Mouse (Mus musculus): ENCODE measurements around the gene Spef1.
A peak's percentile ranks its signal among the peaks of the same experiment; 100 is the strongest.

Spef1 gene

DNA sequence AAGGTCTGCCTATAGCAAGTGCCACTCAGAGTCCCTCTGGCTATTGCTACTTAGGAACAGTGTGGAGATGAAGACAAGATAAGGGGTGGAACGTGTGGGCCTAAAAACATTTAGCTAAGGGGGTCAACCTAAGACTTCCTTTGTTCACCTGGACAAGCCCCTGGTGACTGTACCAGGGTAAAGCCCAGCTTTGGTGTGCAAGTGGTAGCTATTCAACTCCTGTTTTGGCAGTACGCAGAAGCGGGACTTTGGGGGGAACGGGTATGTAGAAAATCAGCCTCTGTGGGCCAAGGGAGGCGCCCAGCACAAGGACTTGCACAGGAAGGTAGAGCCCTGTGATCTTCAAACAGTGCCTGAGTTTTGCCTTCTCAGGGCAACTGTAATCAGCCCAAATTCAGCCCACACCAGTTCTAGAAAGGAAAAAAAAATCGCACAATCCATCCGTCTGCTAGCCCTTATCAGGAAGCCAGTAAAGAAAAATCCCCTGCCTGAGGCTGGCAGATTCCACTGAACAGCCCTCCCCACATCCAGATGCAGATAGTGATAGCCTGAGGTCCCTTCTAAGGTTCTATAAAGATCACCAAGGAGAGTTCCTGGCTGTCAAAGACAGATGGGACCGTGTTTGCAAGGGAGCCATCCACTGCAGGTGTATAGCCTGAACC, 18.6 kb upstream of the Spef1 start:
- no peak for DNase-seq

GRCm38 (mm10) chr2:131204410-131204981, 17.4 kb upstream of the Spef1 start:
- peak; percentile 28 for DNase-seq

DNA sequence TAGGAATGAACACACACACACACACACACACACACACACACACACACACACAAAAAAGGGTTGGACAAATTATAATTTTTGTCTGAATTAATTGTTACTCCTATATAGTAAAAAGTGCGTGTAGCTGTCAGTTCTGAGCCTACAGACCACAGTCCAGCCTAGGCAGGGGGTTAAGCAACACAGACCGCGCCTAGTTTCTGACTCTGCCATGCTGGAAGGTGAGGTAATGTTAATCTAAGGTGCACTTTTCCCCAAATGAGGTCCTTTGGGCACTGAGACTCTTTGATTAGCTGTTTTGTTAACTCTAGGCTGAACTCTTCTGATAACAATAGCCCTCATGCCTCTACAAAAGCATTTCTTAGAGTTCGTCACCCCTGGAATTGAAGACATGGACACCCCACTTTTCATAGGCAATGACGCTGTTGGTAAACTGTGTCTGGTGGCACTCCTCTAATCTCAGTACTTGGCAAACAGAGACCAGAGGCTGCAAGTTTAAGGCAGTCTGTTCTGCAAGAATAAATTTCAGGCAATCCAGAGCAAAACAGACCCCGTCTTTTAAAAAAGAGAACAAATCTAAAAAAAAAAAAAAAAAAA, 16.8 kb upstream of the Spef1 start:
- DNase-seq: no peak

DNA sequence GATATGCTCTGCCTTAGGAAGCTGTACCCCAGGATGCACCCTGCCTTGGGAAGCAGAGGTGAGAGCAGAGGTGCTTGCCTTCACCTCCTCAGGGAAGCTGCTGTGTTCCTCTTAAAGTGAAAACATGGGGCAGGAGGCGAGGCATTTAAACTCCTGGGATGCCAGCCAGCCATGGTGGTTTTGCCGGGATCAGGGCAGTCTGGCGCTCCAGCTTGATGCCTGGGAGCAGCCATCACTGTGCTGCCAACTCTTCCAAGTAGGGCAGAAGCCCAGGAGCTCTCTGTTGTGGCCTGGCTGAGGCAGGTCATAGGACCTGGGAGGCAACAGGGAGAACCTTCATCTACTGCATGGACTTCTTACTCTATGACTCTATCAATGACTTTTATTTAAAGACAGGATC, 14.2 kb upstream of the Spef1 start:
- no peak for DNase-seq

GRCm38 (mm10) chr2:131200710-131201109, 13.6 kb upstream of the Spef1 start:
- no peak for DNase-seq

GRCm38 (mm10) chr2:131196606-131197316, 9.7 kb upstream of the Spef1 start:
- no peak for DNase-seq

GRCm38 (mm10) chr2:131191005-131191390, 3.9 kb upstream of the Spef1 start:
- DNase-seq: no peak

DNA sequence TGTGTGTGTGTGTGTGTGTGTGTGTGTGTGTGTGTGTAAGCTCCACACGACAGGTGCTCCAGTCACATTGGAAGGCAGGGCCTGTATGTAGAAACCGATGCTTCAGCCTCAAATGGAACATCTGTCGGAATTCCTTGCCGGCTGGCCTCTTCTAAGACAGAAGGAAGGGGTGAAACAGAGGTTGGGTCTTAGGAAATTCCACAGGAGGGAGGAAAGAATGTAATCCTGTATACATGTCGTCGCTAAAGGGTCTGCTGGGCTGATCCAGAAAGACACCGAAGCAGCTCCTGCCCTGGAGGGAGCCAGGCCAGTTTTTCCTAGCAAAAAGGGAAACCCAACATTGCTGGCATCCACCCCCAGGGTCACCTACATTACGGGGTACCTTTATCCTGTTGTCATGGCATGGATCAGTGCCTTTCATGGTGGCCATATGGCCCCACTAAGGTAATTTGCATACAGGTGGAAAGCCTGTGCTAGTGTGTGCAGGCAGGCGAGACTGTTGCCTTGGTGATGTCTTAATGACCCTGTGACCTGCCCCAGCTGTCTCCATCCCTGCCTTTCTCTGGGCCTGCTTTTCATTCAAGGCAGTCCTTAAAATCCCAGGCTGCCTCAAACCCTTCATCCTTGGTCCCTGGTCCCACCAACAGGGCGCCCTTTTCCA, 3.4 kb upstream of the Spef1 start:
- DNase-seq: no peak

DNA sequence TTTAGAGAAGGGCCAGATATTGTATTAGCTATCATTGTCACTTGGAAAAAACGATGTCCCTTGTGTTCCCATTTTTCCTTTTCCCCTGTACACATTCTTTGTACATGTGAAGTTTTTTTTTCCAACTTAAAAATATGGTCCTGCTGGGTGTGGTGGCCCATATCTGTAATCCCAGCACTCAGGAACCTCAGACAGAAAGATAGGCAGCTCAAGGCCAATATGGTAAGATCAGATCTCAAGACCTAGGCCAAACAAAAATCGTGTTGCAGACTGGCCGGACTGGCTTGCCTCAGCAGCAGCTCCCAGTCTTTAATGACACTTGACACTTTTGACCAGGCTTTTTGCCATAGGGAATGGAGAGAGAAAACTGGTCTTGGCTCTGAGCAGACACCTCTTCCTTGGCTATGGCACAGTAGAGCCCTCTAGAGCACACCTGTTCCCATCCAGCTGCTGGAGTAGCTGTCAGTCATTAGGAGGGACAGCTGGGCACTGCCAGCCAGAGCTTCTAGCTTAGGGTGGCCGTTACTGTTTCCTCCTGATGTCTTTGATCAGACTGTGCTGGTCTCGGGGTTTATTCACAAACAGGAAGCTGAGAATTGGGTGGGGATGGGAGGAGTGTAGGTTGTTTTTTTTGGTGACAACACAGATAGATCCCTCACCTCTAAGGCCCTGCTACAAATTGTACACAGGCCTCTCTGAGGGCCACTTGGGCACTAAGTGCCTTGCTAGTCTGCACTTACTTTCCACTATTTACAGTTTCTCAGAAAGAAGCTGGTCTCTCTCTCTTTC, 2.6 kb upstream of the Spef1 start:
- no peak for DNase-seq

DNA sequence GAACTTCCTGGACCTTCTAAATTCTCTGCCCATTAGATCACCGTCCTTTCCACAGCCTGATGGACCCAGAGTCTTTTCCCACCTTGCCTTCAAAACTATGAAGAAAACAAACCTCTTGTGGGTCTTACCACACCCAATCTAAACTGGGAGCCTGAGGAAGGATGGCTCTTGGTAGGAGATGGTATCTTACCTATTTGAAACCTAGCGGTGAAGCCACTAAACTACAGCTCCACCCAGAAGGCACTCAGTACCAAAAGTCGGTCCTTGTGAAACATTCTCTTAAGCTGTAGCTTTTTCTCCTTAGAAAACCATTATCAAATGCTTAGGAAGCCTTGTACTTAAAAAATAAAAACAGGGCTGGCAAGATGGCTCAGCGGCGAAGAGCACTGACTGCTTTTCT, 1.2 kb upstream of the Spef1 start:
- no peak for DNase-seq

- peak; percentile 19 for DNase-seq
These were observed 480 bp upstream of the Spef1 start for GRCm38 (mm10) chr2:131187602-131187922.

- DNase-seq: peak; percentile 42
These were observed 739 bp downstream of the Spef1 start for GRCm38 (mm10) chr2:131186343-131186742.

GRCm38 (mm10) chr2:131179990-131180587, 7.0 kb downstream of the Spef1 start, which contains the start of gene Cenpb:
TSS of gene Cenpb (minus strand) at chr2:131180067.
- DNase-seq: peak; percentile 88

- DNase-seq: peak; percentile 67
These were observed 7.7 kb downstream of the Spef1 start for GRCm38 (mm10) chr2:131179246-131179886.

DNA sequence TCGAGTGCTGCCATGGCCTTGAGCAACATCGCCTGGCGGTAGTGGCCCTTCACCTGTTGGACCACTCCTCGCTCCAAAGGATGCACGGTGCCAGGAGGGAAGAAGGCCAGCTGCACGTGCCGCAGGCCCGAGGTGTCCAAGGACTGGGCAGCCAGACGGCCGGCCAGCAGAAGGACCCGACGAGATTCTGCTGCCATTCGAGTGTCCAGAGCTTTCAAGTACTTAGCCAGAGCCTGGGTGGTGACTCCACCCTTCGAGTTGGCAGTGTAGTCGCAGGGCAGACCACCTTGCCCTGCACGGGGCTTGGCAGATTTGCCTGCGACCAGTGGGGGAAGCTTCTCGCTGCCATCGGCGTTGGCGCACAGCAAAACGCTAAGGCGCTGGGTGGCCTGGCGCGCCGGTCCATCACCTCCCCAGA, 8.2 kb downstream of the Spef1 start:
- no peak for DNase-seq

DNA sequence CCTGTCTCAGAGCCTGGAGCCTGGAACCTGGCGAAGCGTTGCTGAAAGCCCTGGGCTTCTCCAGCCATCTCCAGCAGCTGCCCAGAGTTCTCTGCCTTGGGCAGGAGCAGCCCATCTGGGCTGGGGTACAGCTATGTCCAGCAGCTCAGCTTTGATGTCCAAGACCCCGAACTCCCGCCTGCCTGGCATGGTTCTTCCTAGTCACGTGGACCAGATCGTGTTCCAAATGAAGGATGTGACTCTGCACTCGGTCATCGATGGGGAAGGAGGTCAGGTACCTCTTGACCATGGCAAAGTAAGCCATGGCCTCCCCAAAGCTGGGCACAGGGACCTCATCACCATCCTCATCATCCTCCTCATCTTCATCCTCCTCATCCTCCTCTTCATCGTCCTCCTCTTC, 9.2 kb downstream of the Spef1 start:
- DNase-seq: no peak

- no peak for DNase-seq
These were observed 10.6 kb downstream of the Spef1 start for GRCm38 (mm10) chr2:131176491-131176890.

DNA sequence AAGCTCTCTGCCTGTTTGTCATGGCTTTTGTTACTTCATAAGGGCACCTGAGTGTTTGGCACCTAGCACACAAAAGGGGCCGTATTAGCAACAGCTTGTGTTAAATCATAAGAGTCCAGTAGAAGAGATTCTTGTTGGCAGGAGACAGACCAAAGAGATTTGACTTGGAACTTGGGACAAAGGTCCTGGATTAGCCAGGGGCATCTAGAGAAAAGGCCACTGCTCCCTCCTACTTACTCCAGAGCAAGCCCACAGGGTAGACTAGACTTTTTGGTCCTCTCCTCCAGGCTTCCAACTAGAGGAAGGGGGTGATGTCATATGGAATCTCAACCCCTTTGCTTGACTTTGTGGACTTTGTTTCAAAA, 11.2 kb downstream of the Spef1 start:
- DNase-seq: no peak

DNA sequence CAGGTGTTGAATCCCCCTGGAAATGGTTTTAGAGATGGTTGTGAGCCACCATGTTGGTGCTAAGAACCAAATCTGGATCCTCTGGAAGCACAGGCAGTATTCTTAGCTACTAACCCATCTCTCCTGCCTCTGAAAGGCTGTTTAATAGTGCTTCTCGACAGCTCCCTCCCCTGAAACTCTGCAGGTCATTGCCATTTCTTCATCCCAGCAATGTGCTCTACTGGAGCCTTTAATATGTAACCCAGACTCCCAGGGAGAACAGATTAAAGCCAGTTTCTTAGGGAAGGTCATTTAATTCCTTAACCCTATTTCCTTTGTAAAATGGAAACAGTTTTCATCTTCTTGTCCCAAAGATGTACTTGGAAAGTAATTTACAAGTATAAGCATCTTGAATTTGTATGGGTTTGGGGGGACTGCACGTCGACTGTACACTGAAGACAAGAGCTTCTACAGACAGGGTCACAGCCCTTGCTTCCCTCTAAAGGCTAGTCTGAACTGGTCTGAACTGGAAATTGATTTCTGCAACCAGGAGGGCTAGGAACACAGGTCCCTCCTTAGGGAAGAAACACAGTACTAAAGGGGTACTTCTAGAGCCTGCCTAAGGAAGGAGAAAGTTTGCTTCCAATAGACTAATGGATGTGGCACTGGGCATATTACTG, 11.7 kb downstream of the Spef1 start:
- no peak for DNase-seq

- DNase-seq: peak; percentile 54
These were observed 12.4 kb downstream of the Spef1 start for GRCm38 (mm10) chr2:131174700-131175099.

GRCm38 (mm10) chr2:131172322-131172721, 14.8 kb downstream of the Spef1 start:
- no peak for DNase-seq
